Mouse (Mus musculus): ENCODE results near the gene Frmd5.
"Not testable (repeated sequence)": the region's sequence is repeated elsewhere in the genome, so short reads cannot be mapped to it uniquely, and the experiment has no call there.

Frmd5 gene

GRCm38 (mm10) chr2:121806959-121807653 is at the start of gene Frmd5:
TSS of gene Frmd5 (minus strand) at chr2:121807087.
- peak; percentile 81 to 83 for DNase-seq (ENCODE audit: low spot score in 2 of 2)

GRCm38 (mm10) chr2:121853974-121854373 is 47.1 kb upstream of the Frmd5 start:
- DNase-seq (ENCODE audit: low spot score in 2 of 2), result no peak

GRCm38 (mm10) chr2:121852045-121852444 is 45.2 kb upstream of the Frmd5 start:
- DNase-seq (ENCODE audit: low spot score in 2 of 2), result no peak

- DNase-seq (ENCODE audit: low spot score in 2 of 2), result no peak
Measured at GRCm38 (mm10) chr2:121846050-121846449, 39.2 kb upstream of the Frmd5 start.

DNA sequence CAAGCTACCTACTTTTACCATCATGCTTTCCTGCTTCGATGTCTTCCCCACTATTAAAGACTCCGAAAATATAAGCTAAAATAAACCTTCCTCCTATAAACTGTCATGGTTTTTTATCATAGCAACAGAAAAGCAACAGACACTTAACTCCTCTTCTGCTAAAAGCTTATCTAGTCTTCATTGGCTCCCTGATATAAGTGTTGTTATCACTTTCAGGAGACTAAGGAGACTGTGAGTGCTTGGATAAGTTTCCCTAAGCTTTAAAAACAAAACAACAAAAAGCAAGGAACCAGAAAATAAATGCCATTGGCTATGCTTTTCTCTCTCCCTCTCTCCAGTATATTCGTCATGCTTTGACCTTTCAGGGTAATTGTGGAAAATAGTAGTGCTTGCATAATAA is 35.4 kb upstream of the Frmd5 start:
- no peak for DNase-seq (ENCODE audit: low spot score in 2 of 2)

- no peak for DNase-seq (ENCODE audit: low spot score in 2 of 2)
Measured at GRCm38 (mm10) chr2:121841453-121841852, 34.6 kb upstream of the Frmd5 start.

- DNase-seq (ENCODE audit: low spot score in 2 of 2), result no peak
Measured at GRCm38 (mm10) chr2:121834926-121835325, 28.0 kb upstream of the Frmd5 start.

DNA sequence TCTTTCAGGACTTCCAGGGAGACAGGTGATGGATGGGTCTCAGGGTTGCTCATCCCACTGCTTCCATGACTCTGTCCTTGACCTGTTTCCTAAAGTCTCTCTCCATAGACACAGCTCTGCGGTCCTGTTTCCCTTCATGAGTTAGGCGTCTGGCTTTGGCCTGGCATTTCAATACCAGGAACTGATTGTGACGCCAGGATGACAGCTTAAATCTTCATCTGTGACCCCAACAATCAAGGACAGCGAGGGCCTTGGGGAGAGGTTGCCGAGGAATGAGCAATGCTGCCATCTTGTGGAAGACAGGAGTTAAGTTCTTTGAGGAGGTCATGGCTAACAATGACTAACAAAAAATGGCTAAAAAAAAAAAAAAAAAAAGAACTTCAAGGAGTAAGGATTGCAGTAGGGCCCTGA is 25.6 kb upstream of the Frmd5 start:
- peak; percentile 10 to 31 for DNase-seq (ENCODE audit: low spot score in 2 of 2)

GRCm38 (mm10) chr2:121828411-121828810 is 21.5 kb upstream of the Frmd5 start:
- DNase-seq (ENCODE audit: low spot score in 2 of 2), result no peak

GRCm38 (mm10) chr2:121826189-121826588 is 19.3 kb upstream of the Frmd5 start:
- DNase-seq (ENCODE audit: low spot score in 2 of 2), result no peak

- DNase-seq (ENCODE audit: low spot score in 2 of 2), result no peak
Measured at GRCm38 (mm10) chr2:121824653-121825052, 17.8 kb upstream of the Frmd5 start.

- no peak for DNase-seq (ENCODE audit: low spot score in 2 of 2)
Measured at GRCm38 (mm10) chr2:121821787-121822186, 14.9 kb upstream of the Frmd5 start.

GRCm38 (mm10) chr2:121810876-121811275 is 4.0 kb upstream of the Frmd5 start:
- DNase-seq (ENCODE audit: low spot score in 2 of 2), result not testable (repeated sequence)

DNA sequence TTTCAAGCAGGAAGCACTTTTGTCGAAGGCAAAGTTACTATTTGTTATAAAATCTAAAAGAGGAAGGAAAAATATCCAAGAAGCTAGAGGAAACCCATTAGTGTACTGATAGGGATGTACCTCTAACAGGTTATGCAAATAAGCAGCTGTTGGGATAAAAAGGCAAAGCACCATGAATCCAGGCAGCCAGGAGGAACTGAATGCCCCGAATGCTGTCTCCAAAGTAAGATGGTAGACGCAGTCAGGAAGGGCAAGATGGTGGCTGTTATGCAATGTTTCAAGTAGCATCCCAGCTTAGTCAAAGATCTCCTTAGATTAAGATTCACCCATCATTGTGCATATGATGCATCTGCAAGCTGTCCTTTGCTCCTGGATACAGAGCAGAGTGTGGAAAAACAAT is 2.2 kb upstream of the Frmd5 start:
- no peak for DNase-seq (ENCODE audit: low spot score in 2 of 2)

- peak; percentile 19 to 32 for DNase-seq (ENCODE audit: low spot score in 2 of 2)
Measured at GRCm38 (mm10) chr2:121806171-121806943, 530 bp downstream of the Frmd5 start.

DNA sequence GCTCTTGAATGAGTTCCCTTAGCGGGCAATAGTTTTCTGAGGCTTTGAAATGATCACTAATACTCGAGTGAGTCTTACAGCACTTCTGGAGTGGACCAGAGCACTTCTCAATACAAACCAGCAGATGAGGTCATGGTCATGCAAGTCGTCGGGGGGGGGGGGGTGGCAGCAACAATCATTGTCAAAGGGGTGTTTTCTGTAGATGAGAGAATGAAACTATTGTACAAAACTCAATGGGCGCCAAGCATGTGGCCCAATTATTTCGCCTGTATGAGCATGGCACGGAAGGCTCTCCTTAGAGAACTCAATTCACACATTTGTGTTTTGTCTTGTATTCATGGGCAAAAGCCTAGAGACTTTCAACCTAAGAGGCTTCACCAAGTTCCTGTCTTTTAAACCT is 7.8 kb downstream of the Frmd5 start:
- DNase-seq (ENCODE audit: low spot score in 2 of 2), result no peak

- no peak for DNase-seq (ENCODE audit: low spot score in 2 of 2)
Measured at GRCm38 (mm10) chr2:121795995-121796394, 10.9 kb downstream of the Frmd5 start.

- DNase-seq (ENCODE audit: low spot score in 2 of 2), result no peak
Measured at GRCm38 (mm10) chr2:121789777-121790176, 17.1 kb downstream of the Frmd5 start.

- DNase-seq (ENCODE audit: low spot score in 2 of 2), result no peak
Measured at GRCm38 (mm10) chr2:121788415-121788814, 18.5 kb downstream of the Frmd5 start.

DNA sequence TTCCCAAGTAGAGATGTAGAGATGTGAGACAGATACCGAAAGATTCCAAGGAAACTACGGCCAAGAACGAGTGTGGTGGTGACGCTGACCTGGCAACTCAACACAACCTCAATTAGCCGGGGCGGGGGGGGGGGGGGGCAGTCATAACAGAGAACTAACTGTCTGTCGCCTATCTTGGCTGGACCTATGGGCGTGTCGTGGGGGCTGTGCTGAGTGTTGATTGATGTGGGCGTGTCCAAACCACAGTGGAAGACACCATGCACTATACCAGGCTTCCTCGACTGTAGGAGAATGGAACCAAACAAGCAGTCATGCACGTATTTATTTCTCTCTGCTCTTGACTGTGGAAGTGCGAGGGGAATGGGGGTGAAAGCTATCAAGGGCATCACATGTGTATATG is 19.1 kb downstream of the Frmd5 start:
- DNase-seq (ENCODE audit: low spot score in 2 of 2), result no peak

GRCm38 (mm10) chr2:121787271-121787670 is 19.6 kb downstream of the Frmd5 start:
- DNase-seq (ENCODE audit: low spot score in 2 of 2), result no peak

DNA sequence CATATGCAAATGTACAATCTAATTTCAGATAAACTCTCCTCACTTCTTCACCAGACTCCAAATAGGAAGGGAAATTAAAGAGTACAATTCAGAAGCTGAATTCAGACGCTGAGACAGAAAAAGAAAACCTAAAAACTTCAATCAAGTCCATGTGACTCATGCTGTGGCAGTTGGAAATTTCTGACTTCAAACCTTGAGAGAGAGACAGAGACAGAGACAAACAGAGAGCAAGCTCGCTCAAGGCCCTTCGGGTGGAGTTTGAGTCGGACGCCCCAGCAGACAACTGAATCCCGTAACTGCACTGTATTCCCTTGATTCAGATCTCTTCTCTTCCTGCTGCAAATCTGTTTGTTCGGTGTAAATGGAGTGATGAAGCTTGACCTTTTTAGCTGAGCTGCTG is 30.7 kb downstream of the Frmd5 start:
- no peak for DNase-seq (ENCODE audit: low spot score in 2 of 2)

DNA sequence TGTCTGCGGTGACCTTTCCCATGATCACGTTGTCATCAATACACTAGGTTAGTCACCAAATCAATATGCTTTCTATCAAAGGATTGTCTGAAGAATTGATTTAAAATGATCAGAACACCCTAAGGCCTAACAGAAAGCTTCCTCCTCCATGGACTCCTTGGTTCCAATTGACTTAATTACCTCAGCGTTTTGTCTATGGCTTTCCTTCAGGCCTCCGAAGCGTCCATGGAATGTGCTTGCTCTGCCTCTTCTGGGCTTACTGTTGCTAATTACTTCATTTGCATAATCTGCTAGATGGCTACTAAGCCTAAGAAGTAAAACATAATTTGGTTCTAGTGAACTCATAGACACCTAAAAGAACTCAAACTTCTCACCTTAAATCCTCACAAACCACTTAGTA is 42.0 kb downstream of the Frmd5 start:
- DNase-seq (ENCODE audit: low spot score in 2 of 2), result no peak

Data from frontal cortex, postnatal 25 days (tissue).